Mouse (Mus musculus) ES-E14 (cell line): ENCODE measurements at regions not wholly inside any gene's neighbourhood (a gene's known extent, or its start where the extent isn't known, plus 50 kb on each side); places are given as distances from the start of the nearest gene placed in this dataset.

Experiments used
- DNase-seq: peaks from one replicate; pipeline ENCODE4 v3.0.0-alpha.2; 2013; ENCODE audit warnings: low read depth, low spot score
- H3K27ac ChIP-seq: 2 replicates; pipeline ENCODE4 v1.5.1; 2012; ENCODE audit warnings: low read depth, mild to moderate bottlenecking, low read length, moderate library complexity, mixed read lengths; ENCODE audit not compliant: poor library complexity, insufficient read depth, severe bottlenecking
- H3K36me3 ChIP-seq: 2 replicates; pipeline ENCODE4 v1.6.1; 2012; ENCODE audit warnings: mild to moderate bottlenecking, low read length, moderate library complexity, mixed read lengths; ENCODE audit not compliant: control insufficient read depth, poor library complexity, insufficient read depth, severe bottlenecking
- H3K4me1 ChIP-seq, 2 experiments: fragments of 150-350 bp in 1 of 2; sonication (generic) in 1 of 2; 2 replicates each; pipeline ENCODE4 v1.6.1; 2012; ENCODE audit warnings: low read length in 2 of 2, mild to moderate bottlenecking in 1 of 2, mixed read lengths in 1 of 2; ENCODE audit not compliant: control insufficient read depth in 2 of 2, insufficient read depth in 2 of 2, poor library complexity in 1 of 2
- H3K4me3 ChIP-seq, 2 experiments: fragments of 150-350 bp in 1 of 2; sonication (generic) in 1 of 2; 2 replicates each; pipeline ENCODE4 v1.5.1; 2012; ENCODE audit warnings: low read length in 2 of 2, low read depth in 1 of 2, mild to moderate bottlenecking in 1 of 2, mixed read lengths in 1 of 2; ENCODE audit not compliant: insufficient read depth in 1 of 2, poor library complexity in 1 of 2, severe bottlenecking in 1 of 2
- H3K9ac ChIP-seq: 2 replicates; pipeline ENCODE4 v1.6.1; 2012; ENCODE audit warnings: low read depth, mild to moderate bottlenecking, low read length, mixed read lengths; ENCODE audit not compliant: poor library complexity, insufficient read depth, severe bottlenecking
- H3K9me3 ChIP-seq: fragments of 150-350 bp; sonication (generic); 2 replicates; pipeline ENCODE4 v1.6.1; 2012; ENCODE audit warnings: low read depth, mild to moderate bottlenecking, low read length; ENCODE audit not compliant: control insufficient read depth, insufficient read depth
- CHD2 ChIP-seq: IDR thresholded peaks from 2 replicates; pipeline ENCODE4 v1.6.1; 2014; ENCODE audit warnings: mild to moderate bottlenecking, low read depth, low read length, inconsistent platforms
- HCFC1 ChIP-seq: IDR thresholded peaks from 2 replicates; pipeline ENCODE4 v1.6.1; 2012; ENCODE audit warnings: low read length, inconsistent platforms, borderline replicate concordance; ENCODE audit not compliant: insufficient read depth
- MAFK ChIP-seq: IDR thresholded peaks from 2 replicates; pipeline ENCODE4 v1.6.1; 2014; ENCODE audit warnings: mild to moderate bottlenecking, low read depth, low read length, inconsistent platforms; ENCODE audit not compliant: insufficient read depth
- ZC3H11A ChIP-seq: IDR thresholded peaks from 2 replicates; pipeline ENCODE4 v1.6.1; 2012; ENCODE audit warnings: low read depth, mild to moderate bottlenecking, inconsistent platforms, low read length, borderline replicate concordance
- ZNF384 ChIP-seq: IDR thresholded peaks from 2 replicates; pipeline ENCODE4 v1.6.1; 2012; ENCODE audit warnings: low read depth, low read length, inconsistent platforms
- in situ Hi-C, 2 experiments: fragments of 600-800 bp; cut with MboI; formaldehyde crosslinking; loops; one replicate each; pipeline ENCODE4 v1.15.1; 2025; ENCODE audit warnings: low sequenced_read_pairs in 2 of 2, inconsistent platforms in 1 of 2; ENCODE audit not compliant: unreplicated experiment in 2 of 2

DNA sequence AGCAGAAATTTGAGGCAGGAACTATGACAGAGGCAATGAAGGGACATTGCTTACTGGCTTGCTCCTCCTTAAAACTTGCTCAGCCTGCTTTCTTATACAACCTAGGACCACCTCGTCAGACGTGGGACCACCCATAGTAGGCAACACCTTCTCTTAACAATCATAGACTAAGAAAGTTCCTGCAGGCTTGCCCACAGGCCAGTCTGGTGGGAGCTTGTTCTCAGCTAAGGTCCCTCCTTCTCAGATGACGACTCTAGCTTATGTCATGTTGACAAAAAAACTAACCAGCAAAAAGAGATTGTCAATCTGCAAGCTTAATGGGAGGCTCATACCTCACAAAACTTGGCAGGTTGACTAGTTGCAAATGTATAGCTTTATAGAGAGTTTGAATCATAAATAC is 56.5 kb upstream of the Lsm6 start:
- Histone ChIP-seq H3K9ac (no peak overlapping the region), H3K9me3 (no peaks in the 10 kb centered on the region), H3K27ac (no peak overlapping the region), H3K4me3 (no peak overlapping the region), H3K36me3 (no peaks in the 10 kb centered on the region), H3K4me1 (peaks cover 0 to 8% of the 10 kb centered on the region in 2 experiments; a peak in 2 of 4 replicates)
- no peak for DNase-seq
- TF ChIP-seq ZC3H11A (no peak), ZNF384 (no peak), HCFC1 (no peak), CHD2 (no peak), MAFK (no peak)
- in situ Hi-C loops = no loop called here

GRCm38 (mm10) chr8:78889708-78890107 is 68.8 kb upstream of the Lsm6 start:
- Histone ChIP-seq H3K27ac (no peak overlapping the region), H3K4me1 (no peaks in the 10 kb centered on the region), H3K36me3 (no peaks in the 10 kb centered on the region), H3K9me3 (no peaks in the 10 kb centered on the region), H3K9ac (no peak overlapping the region), H3K4me3 (no peak overlapping the region)
- in situ Hi-C loops = no loop called here
- DNase-seq = no peak
- TF ChIP-seq HCFC1 (no peak), MAFK (no peak), ZC3H11A (no peak), CHD2 (no peak), ZNF384 (no peak)

- Histone ChIP-seq H3K27ac (no peak overlapping the region), H3K9ac (no peak overlapping the region), H3K36me3 (no peaks in the 10 kb centered on the region), H3K4me3 (no peak overlapping the region), H3K9me3 (no peaks in the 10 kb centered on the region), H3K4me1 (no peaks in the 10 kb centered on the region)
- DNase-seq = no peak
- TF ChIP-seq ZC3H11A = no peak
- TF ChIP-seq MAFK = no peak
- no peak for TF ChIP-seq CHD2
- TF ChIP-seq HCFC1 = no peak
- TF ChIP-seq ZNF384 = no peak
- in situ Hi-C loops = no loop called here
These were observed 69.6 kb upstream of the Lsm6 start for GRCm38 (mm10) chr8:78890571-78890970.

GRCm38 (mm10) chr8:78899887-78900286 is 78.9 kb upstream of the Lsm6 start:
- no peaks in the 10 kb centered on the region for H3K4me1 ChIP-seq
- in situ Hi-C loops = no loop called here
- peak; percentile 92 for DNase-seq
- H3K36me3 ChIP-seq = no peaks in the 10 kb centered on the region
- no peak overlapping the region for H3K4me3 ChIP-seq
- H3K27ac ChIP-seq = no peak overlapping the region
- no peaks in the 10 kb centered on the region for H3K9me3 ChIP-seq
- no peak overlapping the region for H3K9ac ChIP-seq
- no peak for TF ChIP-seq HCFC1
- peak; percentile 66; the same call in 1 of the 2 replicates for TF ChIP-seq ZC3H11A

GRCm38 (mm10) chr8:78903034-78903433 is 82.1 kb upstream of the Lsm6 start:
- no peak overlapping the region for H3K4me3 ChIP-seq
- no peak overlapping the region for H3K27ac ChIP-seq
- no peaks in the 10 kb centered on the region for H3K36me3 ChIP-seq
- no peaks in the 10 kb centered on the region for H3K4me1 ChIP-seq
- TF ChIP-seq ZC3H11A = no peak
- no peak for TF ChIP-seq HCFC1
- no peaks in the 10 kb centered on the region for H3K9me3 ChIP-seq
- no peak for DNase-seq
- in situ Hi-C loops = no loop called here
- no peak overlapping the region for H3K9ac ChIP-seq
